ENCODE assay signal across 8 mouse cellular contexts in the genomic region with DNA sequence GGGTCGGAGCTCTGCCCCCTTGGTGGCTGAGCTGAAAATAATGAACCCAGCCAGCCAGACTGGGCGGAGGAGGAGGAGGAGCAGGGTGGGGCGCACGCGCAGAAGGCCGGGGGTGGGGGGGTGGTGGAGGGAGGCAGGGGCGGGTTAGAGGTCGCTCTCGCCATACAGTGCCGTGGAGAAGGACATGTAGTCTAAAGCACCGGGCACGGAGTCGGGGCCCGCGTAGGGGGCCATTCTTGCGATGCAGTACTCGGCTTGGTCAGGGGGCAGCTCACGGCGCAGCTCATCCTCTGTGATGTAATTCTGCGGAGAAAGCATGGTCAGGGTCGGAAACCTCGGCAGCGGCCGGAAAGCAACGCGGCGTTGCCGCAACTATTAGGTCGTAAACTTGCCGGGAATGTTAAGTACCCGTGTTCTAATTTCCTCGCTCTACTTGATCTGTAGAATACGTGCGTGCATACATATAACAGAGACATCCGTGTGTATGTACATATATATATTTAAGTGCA. TPM values are rescaled to one million over a fixed set of nuclear protein-coding genes. Genes with fewer than 3 reads are reported as not detected.
DNase-seq lines count a peak whose midpoint lies in the region; ATAC-seq and TF ChIP-seq lines count a peak whose summit lies in the region.

No protein-coding gene starts in this region.

- peak; percentile 91 for DNase-seq in adrenal gland, adult 2 months
- peak; percentile 92 for DNase-seq in embryo, embryonic 11 days
- peak; percentile 72 to 78 for DNase-seq in left cerebral cortex, postnatal 36 days (ENCODE audit: low spot score in 2 of 2)
- DNase-seq in midbrain, embryonic 10.5 days (ENCODE audit: low spot score) = peak; percentile 89
- peak; percentile 76 for DNase-seq in right cerebral cortex, postnatal 4 days
- DNase-seq in yolk sac, embryonic 10.5 days (ENCODE audit: low spot score) = peak; percentile 77

- no peak overlapping the region for H3K9ac ChIP-seq in intestine, postnatal 0 days (ENCODE audit: low read depth, low read length)

- H3K4me2 ChIP-seq in intestine, postnatal 0 days (replicated peaks; ENCODE audit: low read depth) = peak overlapping the region; percentile 58

- H3K27me3 ChIP-seq in intestine, postnatal 0 days (replicated peaks; ENCODE audit: control insufficient read depth, insufficient read depth, low read length) = no peaks in the 10 kb centered on the region
- no peaks in the 10 kb centered on the region for H3K27me3 ChIP-seq in midbrain, embryonic 10.5 days (ENCODE audit: low read depth, poor library complexity, severe bottlenecking)

- peak overlapping the region; percentile 54 for H3K4me3 ChIP-seq in intestine, postnatal 0 days (ENCODE audit: low read depth, low read length)
- H3K4me3 ChIP-seq in midbrain, embryonic 10.5 days = peak overlapping the region; percentile 68

- no peaks in the 10 kb centered on the region for H3K9me3 ChIP-seq in intestine, postnatal 0 days (ENCODE audit: control insufficient read depth)
- H3K9me3 ChIP-seq in midbrain, embryonic 10.5 days (replicated peaks) = no peaks in the 10 kb centered on the region

- intact Hi-C loops in left cerebral cortex, postnatal 36 days (cut with DNase I) = loop anchor here (5.0 to 10.0 kb wide), 2 partner anchors 224 to 297 kb away; a partner anchor contains a TSS

- no peak for TF ChIP-seq CTCF in intestine, postnatal 0 days (IDR thresholded peaks at IDR 0.05; ENCODE audit: low read depth)

- no peaks in the 10 kb centered on the region for H3K4me1 ChIP-seq in intestine, postnatal 0 days (replicated peaks; ENCODE audit: control insufficient read depth, insufficient read depth, low read length)
- H3K4me1 ChIP-seq in midbrain, embryonic 10.5 days = peaks cover 7% of the 10 kb centered on the region

- WGBS in intestine, postnatal 0 days = 25% methylated on average over 35 of the region's 35 CpGs
- 11% methylated on average over 35 of the region's 35 CpGs for WGBS in midbrain, embryonic 10.5 days

- no peak overlapping the region; the same call in 1 of the 2 replicates for H3K27ac ChIP-seq in intestine, postnatal 0 days (ENCODE audit: low read depth, low read length)
- peak overlapping the region; percentile 94 for H3K27ac ChIP-seq in midbrain, embryonic 10.5 days (replicated peaks)

- ATAC-seq in granulocyte monocyte progenitor cell, adult 5-6 weeks (replicated peaks; ENCODE audit: poor library complexity, severe bottlenecking) = peak; percentile 92
- ATAC-seq in intestine, postnatal 0 days = peak; percentile 71

- peaks cover 47% of the 10 kb centered on the region for H3K36me3 ChIP-seq in intestine, postnatal 0 days (ENCODE audit: control insufficient read depth, insufficient read depth)
- peaks cover 59% of the 10 kb centered on the region for H3K36me3 ChIP-seq in midbrain, embryonic 10.5 days

RNA-seq across cellular contexts. Expression of a gene that starts 55.4 kb away (rescaled TPM):
- total RNA-seq in adrenal gland, adult 2 months (2021) = 100 to 1,000 TPM; 191 to 215 TPM
- polyA plus RNA-seq in adrenal gland, adult 2 months (2012; rRNA removed) = 458 and 470 TPM in 2 replicates
- 1.9 and 8.5 TPM in 2 replicates for total RNA-seq in granulocyte monocyte progenitor cell, adult 5-6 weeks (2014; fragmentation: Nextera tagmentation)
- 0.36 and 0.56 TPM in 2 replicates for total RNA-seq in granulocyte monocyte progenitor cell, adult 5-6 weeks (2017)
- 77.9 and 80.7 TPM in 2 replicates for polyA plus RNA-seq in intestine, postnatal 0 days (2015; fragmentation: Nextera tagmentation; extraction: Ambion mirVana)
- total RNA-seq in left cerebral cortex, postnatal 36 days (2021) = 10 to 100 TPM; 37.3 to 40.0 TPM
- 127 and 141 TPM in 2 replicates for polyA plus RNA-seq in midbrain, embryonic 10.5 days (2016; fragmentation: Nextera tagmentation; extraction: Ambion mirVana)

Comparison
In these comparisons a context has a peak if more than half of its experiments do, and no peak if none do; other contexts are left out.
1. RNA of a gene that starts 55.4 kb away (total RNA-seq): 191 to 215 TPM in adrenal gland, adult 2 months; 37.3 to 40.0 TPM in left cerebral cortex, postnatal 36 days and 0.36 to 8.5 TPM in granulocyte monocyte progenitor cell, adult 5-6 weeks; every median in the first group is over 4 times any median in the second.
2. Peak in every context shown above with its lines, with median percentiles within 50 percentile points of each other: DNase-seq.